Mouse (Mus musculus): Measurements from ENCODE around the gene Slc16a10. TPM values are rescaled to one million over a fixed set of nuclear protein-coding genes. Genes with fewer than 3 reads are reported as not detected.

Gene Slc16a10
- polyA plus RNA-seq, 2 experiments: 5.6 to 9.6 TPM

- Histone ChIP-seq H3K4me1 (ENCODE audit: control insufficient read depth, insufficient read depth, low read length) (peaks cover 4% of the 10 kb centered on the region; the same call in 1 of the 2 replicates), H3K4me2 (replicated peaks; ENCODE audit: low read depth, low read length, severe bottlenecking) (no peak overlapping the region), H3K36me3 (ENCODE audit: control insufficient read depth, insufficient read depth, low read length) (no peaks in the 10 kb centered on the region), H3K4me3 (replicated peaks; ENCODE audit: low read length) (no peak overlapping the region), H3K27me3 (ENCODE audit: control insufficient read depth, insufficient read depth, low read length) (no peaks in the 10 kb centered on the region), H3K9me3 (ENCODE audit: control insufficient read depth, low read length) (no peaks in the 10 kb centered on the region), H3K27ac (replicated peaks; ENCODE audit: low read depth, low read length) (no peak overlapping the region), H3K9ac (ENCODE audit: low read depth, low read length, severe bottlenecking) (no peak overlapping the region)
- no peak for DNase-seq (ENCODE audit: low spot score)
- TF ChIP-seq POLR2A (IDR thresholded peaks at IDR 0.05; ENCODE audit: borderline replicate concordance, extremely low read depth, insufficient read depth, insufficient read length): no peak
- ATAC-seq (ENCODE audit: low FRiP score, low read depth): no peak
- WGBS: 89% methylated on average over 9 of the region's 9 CpGs
Measured at GRCm38 (mm10) chr10:40131690-40132418, 10.2 kb downstream of the Slc16a10 start.

GRCm38 (mm10) chr10:40130126-40130525, 11.9 kb downstream of the Slc16a10 start:
- H3K27me3 ChIP-seq (ENCODE audit: control insufficient read depth, insufficient read depth, low read length): no peaks in the 10 kb centered on the region
- no peaks in the 10 kb centered on the region for H3K36me3 ChIP-seq (ENCODE audit: control insufficient read depth, insufficient read depth, low read length)
- WGBS: 95% methylated on average over 1 of the region's 1 CpGs
- H3K9me3 ChIP-seq (ENCODE audit: control insufficient read depth, low read length): no peaks in the 10 kb centered on the region
- TF ChIP-seq POLR2A (IDR thresholded peaks at IDR 0.05; ENCODE audit: borderline replicate concordance, extremely low read depth, insufficient read depth, insufficient read length): no peak
- no peaks in the 10 kb centered on the region for H3K4me1 ChIP-seq (ENCODE audit: control insufficient read depth, insufficient read depth, low read length)
- H3K4me2 ChIP-seq (replicated peaks; ENCODE audit: low read depth, low read length, severe bottlenecking): no peak overlapping the region
- no peak overlapping the region for H3K27ac ChIP-seq (replicated peaks; ENCODE audit: low read depth, low read length)
- H3K9ac ChIP-seq (ENCODE audit: low read depth, low read length, severe bottlenecking): no peak overlapping the region
- ATAC-seq (ENCODE audit: low FRiP score, low read depth): no peak
- no peak overlapping the region for H3K4me3 ChIP-seq (replicated peaks; ENCODE audit: low read length)
- DNase-seq (ENCODE audit: low spot score): no peak

- no peak for ATAC-seq (ENCODE audit: low FRiP score, low read depth)
- DNase-seq (ENCODE audit: low spot score): no peak
Measured at GRCm38 (mm10) chr10:40129134-40129533, 12.9 kb downstream of the Slc16a10 start.

GRCm38 (mm10) chr10:40128497-40128896, 13.6 kb downstream of the Slc16a10 start:
- 89% methylated on average over 7 of the region's 7 CpGs for WGBS
- Histone ChIP-seq H3K9me3 (ENCODE audit: control insufficient read depth, low read length) (no peaks in the 10 kb centered on the region), H3K27ac (replicated peaks; ENCODE audit: low read depth, low read length) (no peak overlapping the region), H3K9ac (ENCODE audit: low read depth, low read length, severe bottlenecking) (no peak overlapping the region), H3K4me3 (replicated peaks; ENCODE audit: low read length) (no peak overlapping the region), H3K4me1 (ENCODE audit: control insufficient read depth, insufficient read depth, low read length) (no peaks in the 10 kb centered on the region), H3K27me3 (ENCODE audit: control insufficient read depth, insufficient read depth, low read length) (no peaks in the 10 kb centered on the region), H3K4me2 (replicated peaks; ENCODE audit: low read depth, low read length, severe bottlenecking) (no peak overlapping the region), H3K36me3 (ENCODE audit: control insufficient read depth, insufficient read depth, low read length) (no peaks in the 10 kb centered on the region)
- ATAC-seq (ENCODE audit: low FRiP score, low read depth) (no peak), DNase-seq (ENCODE audit: low spot score) (no peak)
- no peak for TF ChIP-seq POLR2A (IDR thresholded peaks at IDR 0.05; ENCODE audit: borderline replicate concordance, extremely low read depth, insufficient read depth, insufficient read length)

More at GRCm38 (mm10) chr10:40129134-40129533, 12.9 kb downstream of the Slc16a10 start:
- no peaks in the 10 kb centered on the region for H3K27me3 ChIP-seq (ENCODE audit: control insufficient read depth, insufficient read depth, low read length)
- H3K4me3 ChIP-seq (replicated peaks; ENCODE audit: low read length): no peak overlapping the region
- H3K9ac ChIP-seq (ENCODE audit: low read depth, low read length, severe bottlenecking): no peak overlapping the region
- H3K27ac ChIP-seq (replicated peaks; ENCODE audit: low read depth, low read length): no peak overlapping the region
- TF ChIP-seq POLR2A (IDR thresholded peaks at IDR 0.05; ENCODE audit: borderline replicate concordance, extremely low read depth, insufficient read depth, insufficient read length): no peak
- no peaks in the 10 kb centered on the region for H3K9me3 ChIP-seq (ENCODE audit: control insufficient read depth, low read length)
- H3K4me1 ChIP-seq (ENCODE audit: control insufficient read depth, insufficient read depth, low read length): no peaks in the 10 kb centered on the region
- no peaks in the 10 kb centered on the region for H3K36me3 ChIP-seq (ENCODE audit: control insufficient read depth, insufficient read depth, low read length)
- H3K4me2 ChIP-seq (replicated peaks; ENCODE audit: low read depth, low read length, severe bottlenecking): no peak overlapping the region

GRCm38 (mm10) chr10:40125200-40125599, 16.9 kb downstream of the Slc16a10 start:
- no peak for ATAC-seq (ENCODE audit: low FRiP score, low read depth)
- Histone ChIP-seq H3K9me3 (ENCODE audit: control insufficient read depth, low read length) (no peaks in the 10 kb centered on the region), H3K4me1 (ENCODE audit: control insufficient read depth, insufficient read depth, low read length) (no peaks in the 10 kb centered on the region), H3K4me3 (replicated peaks; ENCODE audit: low read length) (no peak overlapping the region), H3K36me3 (ENCODE audit: control insufficient read depth, insufficient read depth, low read length) (no peaks in the 10 kb centered on the region), H3K9ac (ENCODE audit: low read depth, low read length, severe bottlenecking) (no peak overlapping the region), H3K4me2 (replicated peaks; ENCODE audit: low read depth, low read length, severe bottlenecking) (no peak overlapping the region), H3K27ac (replicated peaks; ENCODE audit: low read depth, low read length) (no peak overlapping the region), H3K27me3 (ENCODE audit: control insufficient read depth, insufficient read depth, low read length) (no peaks in the 10 kb centered on the region)
- 80% methylated on average over 9 of the region's 9 CpGs for WGBS
- no peak for DNase-seq (ENCODE audit: low spot score)
- no peak for TF ChIP-seq POLR2A (IDR thresholded peaks at IDR 0.05; ENCODE audit: borderline replicate concordance, extremely low read depth, insufficient read depth, insufficient read length)

Data from limb, embryonic 14.5 days (tissue).